Mouse (Mus musculus) ES-E14 (cell line): Measurements from ENCODE around the gene Pramef12. TPM values are rescaled to one million over a fixed set of nuclear protein-coding genes. Genes with fewer than 3 reads are reported as not detected.

Source experiments
- DNase-seq: peaks from one replicate; pipeline ENCODE4 v3.0.0-alpha.2; 2013; ENCODE audit warnings: low read depth, low spot score
- H3K27ac ChIP-seq: 2 replicates; pipeline ENCODE4 v1.5.1; 2012; ENCODE audit warnings: low read depth, mild to moderate bottlenecking, low read length, moderate library complexity, mixed read lengths; ENCODE audit not compliant: poor library complexity, insufficient read depth, severe bottlenecking
- H3K36me3 ChIP-seq: 2 replicates; pipeline ENCODE4 v1.6.1; 2012; ENCODE audit warnings: mild to moderate bottlenecking, low read length, moderate library complexity, mixed read lengths; ENCODE audit not compliant: control insufficient read depth, poor library complexity, insufficient read depth, severe bottlenecking
- H3K4me1 ChIP-seq, 2 experiments: fragments of 150-350 bp in 1 of 2; sonication (generic) in 1 of 2; 2 replicates each; pipeline ENCODE4 v1.6.1; 2012; ENCODE audit warnings: low read length in 2 of 2, mild to moderate bottlenecking in 1 of 2, mixed read lengths in 1 of 2; ENCODE audit not compliant: control insufficient read depth in 2 of 2, insufficient read depth in 2 of 2, poor library complexity in 1 of 2
- H3K4me3 ChIP-seq, 2 experiments: fragments of 150-350 bp in 1 of 2; sonication (generic) in 1 of 2; 2 replicates each; pipeline ENCODE4 v1.5.1; 2012; ENCODE audit warnings: low read length in 2 of 2, low read depth in 1 of 2, mild to moderate bottlenecking in 1 of 2, mixed read lengths in 1 of 2; ENCODE audit not compliant: insufficient read depth in 1 of 2, poor library complexity in 1 of 2, severe bottlenecking in 1 of 2
- H3K9ac ChIP-seq: 2 replicates; pipeline ENCODE4 v1.6.1; 2012; ENCODE audit warnings: low read depth, mild to moderate bottlenecking, low read length, mixed read lengths; ENCODE audit not compliant: poor library complexity, insufficient read depth, severe bottlenecking
- H3K9me3 ChIP-seq: fragments of 150-350 bp; sonication (generic); 2 replicates; pipeline ENCODE4 v1.6.1; 2012; ENCODE audit warnings: low read depth, mild to moderate bottlenecking, low read length; ENCODE audit not compliant: control insufficient read depth, insufficient read depth
- CHD2 ChIP-seq: IDR thresholded peaks from 2 replicates; pipeline ENCODE4 v1.6.1; 2014; ENCODE audit warnings: mild to moderate bottlenecking, low read depth, low read length, inconsistent platforms
- HCFC1 ChIP-seq: IDR thresholded peaks from 2 replicates; pipeline ENCODE4 v1.6.1; 2012; ENCODE audit warnings: low read length, inconsistent platforms, borderline replicate concordance; ENCODE audit not compliant: insufficient read depth
- MAFK ChIP-seq: IDR thresholded peaks from 2 replicates; pipeline ENCODE4 v1.6.1; 2014; ENCODE audit warnings: mild to moderate bottlenecking, low read depth, low read length, inconsistent platforms; ENCODE audit not compliant: insufficient read depth
- ZC3H11A ChIP-seq: IDR thresholded peaks from 2 replicates; pipeline ENCODE4 v1.6.1; 2012; ENCODE audit warnings: low read depth, mild to moderate bottlenecking, inconsistent platforms, low read length, borderline replicate concordance
- ZNF384 ChIP-seq: IDR thresholded peaks from 2 replicates; pipeline ENCODE4 v1.6.1; 2012; ENCODE audit warnings: low read depth, low read length, inconsistent platforms
- in situ Hi-C, 2 experiments: fragments of 600-800 bp; cut with MboI; formaldehyde crosslinking; loops; one replicate each; pipeline ENCODE4 v1.15.1; 2025; ENCODE audit warnings: low sequenced_read_pairs in 2 of 2, inconsistent platforms in 1 of 2; ENCODE audit not compliant: unreplicated experiment in 2 of 2
- total RNA-seq: library from RNA; depleted of rRNA; stranded (reverse); fragments of 300-350 nt; gene quantifications from 2 replicates; pipeline ENCODE4 v1.2.3, GENCODE M21; 2012

Gene Pramef12
- total RNA-seq, 1 experiment = 20.3 TPM

DNA sequence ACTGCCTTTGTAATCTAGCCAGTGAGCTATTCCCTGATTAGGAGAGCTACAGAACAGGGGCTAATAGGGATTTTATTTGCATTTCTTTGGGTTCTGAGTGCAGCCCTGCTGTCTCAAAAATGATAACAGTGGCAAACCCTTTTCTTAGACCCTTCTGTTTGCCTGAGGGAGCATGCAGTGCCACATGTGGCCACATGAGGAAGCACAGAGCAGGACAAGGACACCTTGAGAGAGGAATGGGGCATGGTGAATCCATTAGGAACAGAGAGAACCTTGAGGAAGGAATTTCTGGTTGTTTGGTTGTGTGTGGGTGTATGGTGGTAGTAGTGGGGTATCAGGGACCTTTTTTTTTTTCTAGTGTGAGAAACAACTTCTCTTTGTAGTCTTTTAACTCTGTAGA lies 12.4 kb upstream of the Pramef12 start:
- H3K9me3 ChIP-seq = no peaks in the 10 kb centered on the region
- no peak overlapping the region for H3K27ac ChIP-seq
- DNase-seq = no peak
- in situ Hi-C loops = no loop called here
- TF ChIP-seq ZNF384 (no peak), MAFK (no peak), HCFC1 (no peak), ZC3H11A (no peak), CHD2 (no peak)
- H3K36me3 ChIP-seq = no peaks in the 10 kb centered on the region
- H3K9ac ChIP-seq = no peak overlapping the region
- no peak overlapping the region for H3K4me3 ChIP-seq
- H3K4me1 ChIP-seq = peaks cover 0 to 2% of the 10 kb centered on the region in 2 experiments; a peak in 1 of 4 replicates

DNA sequence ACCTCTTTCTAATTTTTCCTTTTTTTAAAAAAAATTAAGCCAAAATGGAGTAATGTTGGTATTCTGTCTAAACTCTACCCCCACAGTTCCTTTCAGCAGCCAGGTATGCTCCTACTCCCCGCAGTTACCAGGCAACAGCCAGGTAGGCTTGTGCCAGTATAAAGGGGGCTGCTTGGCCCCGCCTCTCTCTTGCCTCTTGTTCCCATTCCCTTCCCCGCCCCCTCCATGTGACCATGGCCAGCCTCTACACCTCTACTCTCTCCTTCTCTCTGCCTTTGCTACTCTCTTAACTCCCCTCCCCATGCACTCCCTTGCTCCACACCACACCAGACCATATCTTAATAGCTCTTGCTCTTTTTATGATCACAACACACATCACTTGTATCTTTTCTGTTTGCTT lies 2.0 kb downstream of the Pramef12 start:
- in situ Hi-C loops = no loop called here
- no peaks in the 10 kb centered on the region for H3K36me3 ChIP-seq

GRCm38 (mm10) chr4:144404456-144405086 lies 3.7 kb downstream of the Pramef12 start:
- Histone ChIP-seq H3K4me1 (peaks cover 7 to 13% of the 10 kb centered on the region in 2 experiments), H3K9ac (peak overlapping the region; percentile 70), H3K4me3 (peak overlapping the region; percentile 48 to 61), H3K36me3 (no peaks in the 10 kb centered on the region), H3K9me3 (no peaks in the 10 kb centered on the region), H3K27ac (peak overlapping the region; percentile 93)
- in situ Hi-C loops = no loop called here
- DNase-seq = peak; percentile 82
- no peak for TF ChIP-seq HCFC1
- no peak for TF ChIP-seq ZC3H11A
- no peak for TF ChIP-seq MAFK

More for the DNA sequence above, 2.0 kb downstream of the Pramef12 start:
- no peak overlapping the region for H3K27ac ChIP-seq
- no peak for DNase-seq
- no peak overlapping the region for H3K9ac ChIP-seq
- H3K9me3 ChIP-seq = no peaks in the 10 kb centered on the region
- no peak for TF ChIP-seq HCFC1
- no peak for TF ChIP-seq MAFK
- TF ChIP-seq CHD2 = no peak
- TF ChIP-seq ZC3H11A = no peak
- TF ChIP-seq ZNF384 = no peak
- H3K4me1 ChIP-seq = peaks cover 7 to 11% of the 10 kb centered on the region in 2 experiments; a peak in 3 of 4 replicates
- H3K4me3 ChIP-seq = no peak overlapping the region

GRCm38 (mm10) chr4:144402712-144403111 lies 5.6 kb downstream of the Pramef12 start:
- no peak for TF ChIP-seq HCFC1
- no peak for TF ChIP-seq CHD2
- no peak for TF ChIP-seq ZNF384
- TF ChIP-seq MAFK = no peak
- TF ChIP-seq ZC3H11A = no peak
- no peak overlapping the region; a peak in 1 of 4 replicates for H3K4me3 ChIP-seq
- no peaks in the 10 kb centered on the region for H3K36me3 ChIP-seq
- peaks cover 4 to 11% of the 10 kb centered on the region in 2 experiments for H3K4me1 ChIP-seq
- H3K9ac ChIP-seq = no peak overlapping the region
- DNase-seq = no peak
- no peak overlapping the region for H3K27ac ChIP-seq
- in situ Hi-C loops = no loop called here
- no peaks in the 10 kb centered on the region for H3K9me3 ChIP-seq

DNA sequence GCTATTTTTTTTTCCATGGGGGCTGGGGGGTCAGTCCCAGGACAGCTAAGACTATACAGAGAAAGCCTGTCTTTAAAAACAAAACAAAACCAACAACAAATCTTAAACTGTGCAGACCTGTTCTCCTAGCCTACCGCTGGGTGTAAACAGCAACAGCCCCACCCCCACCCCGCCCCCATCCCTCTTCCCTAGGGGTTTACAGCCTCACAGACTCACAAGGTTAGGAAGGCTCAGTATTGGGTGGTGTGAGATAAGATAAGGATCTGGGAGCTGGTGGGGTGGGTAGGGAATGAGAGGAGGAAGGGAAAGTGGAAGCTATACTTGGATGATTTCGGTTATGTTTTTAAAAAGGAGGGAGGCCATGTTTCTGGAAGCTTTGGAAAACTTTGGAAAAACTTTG lies 11.9 kb downstream of the Pramef12 start:
- H3K4me3 ChIP-seq = no peak overlapping the region
- no peak overlapping the region for H3K9ac ChIP-seq
- DNase-seq = no peak
- peaks cover 26% of the 10 kb centered on the region for H3K36me3 ChIP-seq
- in situ Hi-C loops = no loop called here
- peaks cover 0 to 17% of the 10 kb centered on the region in 2 experiments; a peak in 3 of 4 replicates for H3K4me1 ChIP-seq
- H3K9me3 ChIP-seq = no peaks in the 10 kb centered on the region
- TF ChIP-seq ZNF384 (no peak), CHD2 (no peak), ZC3H11A (no peak), HCFC1 (no peak), MAFK (no peak)
- no peak overlapping the region; the same call in 1 of the 2 replicates for H3K27ac ChIP-seq
